Mouse (Mus musculus): ENCODE measurements around the gene Crlf3.

GRCm38 (mm10) chr11:80053171-80053570, 27.6 kb downstream of the Crlf3 start:
- no peak for TF ChIP-seq POLR2A (IDR thresholded peaks at IDR 0.05; ENCODE audit: low read depth, low read length)
- TF ChIP-seq CHD2 (IDR thresholded peaks at IDR 0.05; ENCODE audit: low read length), result no peak
- no peak for TF ChIP-seq CTCF (conservative IDR thresholded peaks at IDR 0.05 in 1 of 2, IDR thresholded peaks at IDR 0.05 in 1 of 2; ENCODE audit: low read depth in 2 of 2, low read length in 2 of 2)
- no peak for TF ChIP-seq E2F4 (IDR thresholded peaks at IDR 0.05; ENCODE audit: insufficient replicate concordance, low read depth, low read length)

All from CH12.LX (cell line).